Mouse (Mus musculus): ENCODE measurements at regions not wholly inside any gene's neighbourhood (a gene's known extent, or its start where the extent isn't known, plus 50 kb on each side); places are given as distances from the start of the nearest gene placed in this dataset.

DNA sequence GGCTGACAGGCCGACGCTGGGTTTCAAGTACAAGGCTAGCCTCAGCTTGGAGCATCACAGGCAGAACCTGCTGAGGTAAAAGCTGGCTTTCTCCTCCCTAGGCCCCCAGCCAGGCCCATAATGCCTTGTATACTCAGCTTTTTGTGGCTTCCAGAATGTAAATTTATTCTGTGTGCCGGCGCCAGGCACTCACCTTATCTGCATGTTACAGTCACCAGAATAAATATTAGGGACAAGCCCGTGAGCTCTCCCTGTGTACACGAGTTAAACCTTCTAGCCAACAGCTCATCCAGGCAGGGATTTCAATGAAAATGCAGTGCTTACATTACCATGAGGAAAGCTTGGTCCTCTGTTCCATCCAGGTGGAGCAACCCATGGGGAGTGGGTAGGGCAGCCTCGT, 325.3 kb downstream of the Ptpru start:
- TF ChIP-seq CTCF (IDR thresholded peaks at IDR 0.05; ENCODE audit: low read depth) = no peak
- TF ChIP-seq EP300 (optimal IDR thresholded peaks at IDR 0.05) = no peak
